Mouse (Mus musculus) layer of hippocampus, postnatal 10 days (tissue): Measurements from ENCODE around the gene Kif16b. TPM values are rescaled to one million over a fixed set of nuclear protein-coding genes. Genes with fewer than 3 reads are reported as not detected.

Source experiments
- DNase-seq, 2 experiments: peaks; one replicate each; pipeline ENCODE4 v3.0.0; 2021; ENCODE audit warnings: low spot score in 2 of 2
- total RNA-seq, 2 experiments: library from RNA; stranded (reverse); gene quantifications; 2 replicates each; pipeline ENCODE4 v1.2.3; 2021

Kif16b gene
- total RNA-seq, 2 experiments from 2014 or later: 7.9 to 8.6 TPM

DNA sequence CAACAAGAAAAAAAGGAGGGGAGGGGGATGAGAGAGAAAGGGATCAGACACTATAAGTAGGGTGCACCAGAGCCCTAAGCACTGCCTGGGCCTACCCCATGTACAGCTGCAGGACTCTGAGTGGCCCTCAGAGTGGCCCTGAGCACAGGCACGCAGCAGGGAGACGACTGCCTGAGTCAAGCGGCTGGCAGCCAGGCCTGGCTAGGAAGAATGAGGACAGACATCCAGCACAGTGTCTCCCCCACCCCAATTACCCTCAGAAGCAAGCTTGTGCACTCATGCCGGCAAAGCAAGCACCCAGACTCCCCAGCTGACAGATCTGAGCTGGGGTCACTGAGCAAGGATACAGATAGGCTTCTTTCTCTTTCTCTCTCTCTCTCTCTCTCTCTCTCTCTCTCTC is 25.4 kb downstream of the Kif16b start:
- no peak for DNase-seq

DNA sequence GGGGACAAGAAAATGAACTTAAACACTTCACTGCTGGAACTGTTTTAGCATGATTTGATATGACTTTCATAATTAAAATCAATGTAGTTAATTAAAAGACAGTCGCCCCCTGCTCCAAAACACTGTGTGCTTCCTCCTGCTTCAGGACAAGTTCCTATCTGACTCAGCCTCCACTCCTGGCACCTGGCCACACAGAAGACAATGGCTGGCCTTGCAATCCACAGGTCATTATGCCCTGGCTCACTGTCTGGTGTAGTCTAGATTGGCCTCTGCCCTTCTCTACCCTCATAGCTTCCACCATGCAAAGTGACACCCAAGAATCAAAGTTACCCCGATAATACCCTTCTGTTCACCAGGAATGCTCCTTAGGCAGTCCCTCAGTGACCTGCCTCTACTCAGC is 26.8 kb downstream of the Kif16b start:
- no peak for DNase-seq

DNA sequence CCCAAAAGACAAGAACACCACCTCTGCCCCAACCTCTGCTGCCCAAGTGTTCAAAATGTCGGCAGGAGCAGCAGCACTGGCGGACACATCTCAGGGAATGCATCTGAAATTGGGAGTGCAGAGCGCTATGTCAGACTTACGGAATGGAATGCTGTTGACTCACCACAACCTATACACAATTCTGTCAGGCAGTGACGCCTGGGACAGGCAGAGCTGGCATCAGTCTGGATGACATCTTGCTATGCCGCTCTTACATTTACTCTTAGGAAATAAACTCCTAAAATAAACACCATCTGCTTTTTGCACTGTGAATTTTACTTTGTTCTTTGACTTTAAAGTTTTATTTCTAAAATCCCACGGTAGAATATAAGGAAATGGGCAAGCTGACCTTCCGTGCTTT is 31.3 kb downstream of the Kif16b start:
- no peak for DNase-seq

DNA sequence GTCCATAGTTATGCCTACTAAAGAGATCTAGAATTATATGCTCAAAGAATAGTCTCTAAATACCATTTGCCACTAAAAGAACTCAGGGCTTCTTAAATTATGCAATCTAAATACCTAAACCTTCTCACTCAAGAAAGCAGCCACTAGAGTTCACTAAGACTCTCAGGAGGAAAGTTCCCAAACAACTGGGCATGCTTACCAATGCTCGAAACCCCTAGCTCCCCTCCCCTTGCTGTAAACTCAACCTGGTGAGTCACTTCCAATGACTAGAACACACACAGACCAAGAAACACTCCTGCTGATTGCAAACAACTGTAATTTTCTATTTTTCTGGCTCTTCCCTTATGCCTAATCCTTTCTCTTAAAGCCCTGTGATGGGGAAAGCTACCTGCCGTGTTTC is 33.9 kb downstream of the Kif16b start:
- no peak for DNase-seq

DNA sequence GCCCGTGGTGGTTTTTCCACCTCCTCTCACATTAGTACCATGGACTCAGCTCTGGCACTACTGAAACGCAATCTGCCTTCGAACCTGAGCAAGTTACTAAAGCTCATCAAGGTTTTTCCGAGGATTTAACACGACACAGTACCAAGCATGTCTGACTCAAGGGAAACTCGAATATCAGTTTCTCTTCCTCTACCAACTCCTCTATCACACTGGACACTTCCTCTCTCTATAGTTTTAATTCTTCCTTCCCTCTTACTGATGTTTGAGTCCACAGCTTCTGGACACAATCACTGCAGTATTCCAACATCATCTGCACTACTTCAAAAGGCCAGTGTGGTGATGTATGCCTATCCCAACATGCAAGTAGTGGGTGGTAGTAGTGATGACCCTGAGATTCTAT is 40.3 kb downstream of the Kif16b start:
- no peak for DNase-seq

DNA sequence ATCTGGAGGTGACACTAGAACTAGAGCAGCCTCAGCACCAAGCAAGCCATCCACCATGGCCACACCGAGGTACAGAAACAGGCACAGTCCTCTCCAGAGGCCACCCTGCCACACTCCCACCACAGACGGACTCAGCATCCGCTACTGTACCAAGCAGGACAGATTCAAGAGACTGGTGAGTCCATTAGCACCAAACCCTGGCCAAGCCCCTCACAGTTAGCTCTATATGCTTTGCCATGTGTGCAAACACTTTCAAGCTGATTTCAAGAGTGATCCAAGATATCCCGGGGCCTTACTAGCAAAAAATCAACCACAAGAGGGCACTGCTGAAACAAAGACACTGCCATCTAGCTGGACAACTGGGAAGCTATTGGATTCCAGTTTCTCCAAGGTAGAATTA is 41.9 kb downstream of the Kif16b start:
- peak; percentile 42 to 62 for DNase-seq

DNA sequence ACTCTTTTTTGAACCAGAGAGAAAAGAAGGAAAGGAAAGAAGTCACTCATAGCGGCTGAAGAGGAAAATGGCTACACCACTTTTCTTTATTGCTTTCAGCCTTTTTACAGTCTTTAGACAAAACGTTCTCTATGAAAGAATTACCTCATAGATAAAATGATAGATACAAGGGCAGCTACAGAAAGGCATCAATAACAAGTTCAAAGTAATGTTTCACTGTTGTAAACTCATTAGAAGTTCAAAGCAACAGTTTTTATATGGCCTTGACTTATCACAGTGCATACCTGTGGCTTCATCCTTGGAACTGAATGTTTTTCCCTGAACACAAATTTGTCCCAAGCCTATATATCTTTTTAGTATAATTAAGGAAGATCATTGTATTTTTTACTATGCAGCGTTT is 62.6 kb downstream of the Kif16b start:
- DNase-seq: no peak

DNA sequence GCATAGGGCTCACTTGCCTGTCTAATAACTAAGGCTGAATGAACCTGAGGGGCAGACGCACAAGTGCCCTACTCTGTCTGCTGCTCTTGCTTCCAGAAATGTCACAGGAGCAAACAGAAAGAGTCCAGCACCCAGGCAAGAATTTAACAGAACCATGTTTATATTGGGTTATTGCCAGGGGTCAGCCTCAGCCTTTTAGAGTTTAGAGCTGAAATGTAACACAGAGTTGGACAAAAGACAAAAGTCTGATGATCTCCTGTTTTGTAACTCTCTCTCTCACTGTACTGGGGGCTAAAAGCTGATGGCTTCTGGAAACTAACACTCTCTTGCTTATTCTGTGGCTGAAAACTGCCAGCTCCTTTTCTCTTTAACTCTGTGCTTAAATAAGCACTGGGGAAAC is 63.2 kb downstream of the Kif16b start:
- no peak for DNase-seq

DNA sequence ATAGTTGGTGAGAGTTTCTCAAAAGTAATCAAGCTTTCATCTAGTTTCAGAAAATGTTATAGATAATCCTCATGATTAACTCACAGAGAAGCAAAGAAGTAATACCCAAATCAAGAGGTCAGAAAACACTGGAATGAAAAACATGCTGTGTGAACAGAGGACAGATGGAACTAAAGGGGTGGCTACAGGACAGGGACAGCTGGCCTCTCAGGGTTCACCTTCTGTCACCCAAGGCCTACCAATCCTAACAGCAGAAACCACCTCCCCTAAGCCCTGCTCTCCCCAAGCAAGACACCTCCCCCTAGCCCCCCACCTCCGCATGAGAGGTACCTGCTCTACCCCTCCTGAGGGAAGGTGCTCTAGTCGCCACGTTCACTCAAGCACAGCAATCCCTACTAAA is 66.6 kb downstream of the Kif16b start:
- no peak for DNase-seq

DNA sequence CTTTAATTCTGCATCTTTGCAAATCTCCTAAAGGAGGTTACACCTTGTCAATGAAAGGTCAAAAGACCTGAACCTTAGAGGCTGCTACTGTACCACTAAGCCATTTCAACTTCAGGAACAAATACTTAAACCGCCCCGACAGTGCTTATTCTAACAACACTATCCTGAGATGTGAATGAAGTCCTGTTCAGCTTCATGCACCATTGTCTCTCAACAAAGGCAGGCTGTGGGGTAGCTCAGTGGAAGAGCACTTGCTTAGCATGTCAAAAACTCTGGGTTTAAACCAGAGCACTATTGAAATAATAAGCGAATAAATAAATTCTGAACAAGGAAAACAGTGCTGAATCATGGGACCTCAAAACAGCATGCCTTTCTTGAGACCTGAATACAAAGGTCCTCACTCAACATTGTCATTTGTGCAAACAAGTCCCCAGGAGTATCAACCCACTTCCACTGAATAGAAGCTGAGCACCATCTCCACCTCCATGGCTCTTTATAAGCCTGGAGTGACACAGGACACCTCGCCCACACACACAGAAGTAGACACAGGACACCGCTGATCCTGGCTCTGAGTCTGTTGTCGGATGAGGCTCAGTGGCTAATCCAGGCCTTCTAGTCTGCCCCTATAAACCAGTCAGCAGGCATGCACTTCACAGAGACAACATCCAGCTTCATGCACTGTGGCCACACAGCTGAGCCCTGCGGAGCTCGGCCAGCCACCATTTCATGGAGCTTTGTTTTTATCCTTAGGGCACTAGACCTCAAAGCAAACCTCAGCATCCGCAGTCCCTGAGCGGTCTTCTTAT is 68.5 kb downstream of the Kif16b start:
- no peak for DNase-seq

DNA sequence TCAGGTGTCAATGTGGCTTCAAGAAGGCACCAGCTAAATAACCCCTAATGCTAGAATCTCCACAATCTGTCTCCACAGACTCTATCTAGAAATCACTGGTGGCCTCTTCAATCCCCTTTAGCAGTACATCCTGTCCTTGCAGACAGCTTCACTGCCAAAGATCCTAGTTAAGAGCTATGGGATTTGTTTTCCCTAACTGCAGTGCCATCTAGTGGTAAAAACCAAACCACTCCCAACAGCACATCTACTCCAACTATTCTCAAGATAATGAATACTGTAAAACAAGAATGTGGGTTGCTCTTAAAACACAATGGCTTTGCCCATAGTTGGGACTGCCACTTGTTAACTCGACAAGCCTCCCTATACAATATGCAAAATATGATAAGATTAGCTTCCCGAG is 88.3 kb downstream of the Kif16b start:
- peak; percentile 15 to 29 for DNase-seq

DNA sequence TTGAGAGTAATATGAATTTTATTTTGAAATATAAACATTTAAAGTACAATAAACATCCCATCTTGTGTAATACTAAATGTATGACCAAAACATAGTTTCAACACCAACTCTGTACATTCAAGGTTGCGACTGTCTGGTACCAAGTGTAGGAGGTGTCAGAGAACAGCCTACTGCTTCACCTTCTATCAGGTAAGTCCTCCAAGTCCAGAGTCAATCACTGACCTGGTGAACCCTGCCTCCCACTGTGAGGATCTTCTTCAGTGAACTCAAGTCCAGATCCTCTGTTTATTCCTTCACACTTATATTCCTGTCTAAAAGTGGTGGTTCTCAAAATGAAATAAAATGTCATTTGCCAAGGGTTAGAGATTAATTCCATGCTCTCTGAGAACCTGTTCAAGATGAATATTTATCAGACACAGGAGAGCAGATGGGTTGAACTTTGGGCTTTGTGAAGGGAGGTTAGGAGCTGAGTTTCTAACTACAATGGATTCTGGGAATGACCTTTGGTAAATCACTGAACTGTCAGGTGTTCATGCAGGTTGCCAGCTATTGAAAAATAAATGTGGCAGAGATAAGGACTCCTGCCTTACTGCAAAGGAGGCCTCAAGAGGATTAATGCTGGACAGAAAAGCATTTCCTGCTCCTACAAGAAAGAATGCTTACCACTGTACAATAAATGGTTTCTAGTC is 97.4 kb downstream of the Kif16b start:
- DNase-seq: no peak

DNA sequence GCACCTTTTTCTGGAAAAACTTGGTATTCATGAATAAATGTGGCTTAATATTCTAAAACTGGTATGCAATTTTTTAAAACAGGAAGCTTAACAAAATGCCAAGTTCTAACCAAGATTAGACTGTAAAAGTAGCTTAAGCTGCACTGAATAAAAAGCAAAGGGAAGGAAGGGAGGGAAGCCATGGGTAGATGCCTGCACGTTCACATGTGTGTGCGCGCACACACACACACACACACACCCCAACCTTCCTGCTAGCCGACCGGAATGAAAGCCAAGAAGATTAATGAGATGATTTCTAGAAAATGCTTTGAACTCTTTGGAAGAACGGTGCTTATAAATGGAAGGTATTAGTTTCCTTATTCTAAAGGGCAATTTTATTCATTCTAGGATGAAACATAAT is 104.0 kb downstream of the Kif16b start:
- DNase-seq: no peak

DNA sequence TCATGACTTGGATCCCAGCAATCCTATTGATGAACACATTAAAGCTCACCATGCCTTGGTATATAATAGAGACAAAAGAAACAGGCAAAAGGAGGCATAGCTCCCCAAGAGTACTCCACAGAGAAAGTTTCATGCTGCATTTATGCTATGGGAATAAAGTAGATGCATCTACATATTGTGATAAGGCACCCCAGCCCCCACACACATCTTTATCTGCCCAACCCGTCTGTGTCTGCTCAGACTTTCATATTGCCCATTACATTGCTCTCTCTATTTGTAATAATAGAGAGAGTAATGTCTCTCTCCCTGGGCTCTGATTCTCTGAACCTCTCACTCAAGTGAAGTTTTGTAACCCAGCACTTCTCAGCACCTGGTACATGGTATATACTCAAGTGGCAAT is 126.0 kb downstream of the Kif16b start:
- DNase-seq: no peak

DNA sequence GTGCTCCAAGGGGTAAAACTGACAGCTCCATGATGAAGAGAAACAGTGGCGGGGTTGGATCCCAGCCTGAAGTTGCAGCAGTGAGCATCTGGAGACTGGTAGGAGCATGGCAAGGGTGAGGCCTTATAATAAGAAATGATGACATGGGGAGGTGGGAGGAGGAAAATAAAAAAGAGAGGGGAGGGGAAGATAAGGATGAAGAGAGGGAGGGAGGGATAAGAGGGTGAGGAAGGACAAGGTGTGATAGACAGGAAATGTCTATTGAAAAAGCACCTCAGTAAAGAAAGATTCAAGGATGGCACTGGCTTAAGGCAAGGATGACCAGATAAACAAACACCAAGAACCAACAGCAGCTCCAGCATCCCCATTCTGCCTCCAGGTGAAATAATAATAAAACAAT is 126.6 kb downstream of the Kif16b start:
- DNase-seq: no peak

DNA sequence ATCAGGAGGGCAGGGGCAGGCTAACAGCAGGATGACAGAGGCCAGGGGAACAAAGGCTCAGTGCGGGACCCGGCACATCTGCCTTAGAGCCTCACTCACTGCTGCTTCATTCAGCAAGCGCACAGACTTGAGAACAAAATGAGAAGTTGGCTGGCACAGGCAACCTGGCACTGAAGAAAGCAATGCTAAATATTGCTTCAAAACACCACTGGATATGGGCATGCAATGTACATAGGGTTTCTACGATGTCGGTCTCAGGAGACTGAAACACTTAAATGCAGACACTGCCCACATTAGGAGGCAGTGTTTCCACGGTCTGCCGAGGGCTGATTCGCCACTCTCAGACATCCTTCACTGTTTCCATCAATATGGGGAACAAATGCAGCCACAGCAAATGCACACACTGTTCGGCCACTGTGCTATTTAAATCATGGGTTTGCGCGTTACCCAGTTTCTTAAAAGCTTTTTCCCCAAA is 131.6 kb downstream of the Kif16b start:
- no peak for DNase-seq

DNA sequence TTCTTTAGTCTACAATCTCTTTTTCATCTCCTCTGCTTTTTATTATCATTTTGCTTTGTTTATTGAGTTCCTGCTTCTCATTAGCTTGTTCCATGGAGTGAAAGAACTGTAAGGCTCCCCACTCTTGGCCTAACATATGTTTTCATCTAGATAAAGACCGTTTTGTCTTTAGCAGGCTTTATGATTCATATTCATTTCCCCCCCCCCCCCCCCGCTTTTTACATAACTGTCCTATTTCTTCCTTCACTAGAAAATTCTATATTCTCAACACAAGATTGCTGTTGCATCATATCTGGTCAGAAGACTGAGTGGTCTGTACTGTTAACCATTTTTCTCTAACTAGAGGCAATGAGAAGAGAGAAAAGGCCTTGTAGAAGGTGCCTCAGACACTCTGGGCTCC is 137.1 kb downstream of the Kif16b start:
- no peak for DNase-seq

DNA sequence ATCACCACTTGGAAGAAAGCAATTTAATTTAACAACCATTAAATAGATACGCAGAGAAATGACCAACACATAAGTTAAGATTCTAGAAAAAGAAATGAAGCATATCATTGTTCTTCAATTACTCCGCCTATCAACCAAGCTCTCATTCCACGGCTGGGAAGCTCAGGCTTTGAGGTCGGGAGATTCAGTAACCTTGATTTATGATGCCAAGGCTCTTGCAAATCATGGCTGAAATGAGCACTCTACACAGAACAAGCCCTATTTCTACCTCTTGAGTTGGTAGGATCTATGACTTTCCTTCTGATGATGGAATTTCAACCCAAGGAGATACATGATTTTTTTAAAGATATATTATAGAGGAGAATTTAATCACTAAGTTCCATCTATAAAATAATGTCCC is 140.5 kb downstream of the Kif16b start:
- no peak for DNase-seq

DNA sequence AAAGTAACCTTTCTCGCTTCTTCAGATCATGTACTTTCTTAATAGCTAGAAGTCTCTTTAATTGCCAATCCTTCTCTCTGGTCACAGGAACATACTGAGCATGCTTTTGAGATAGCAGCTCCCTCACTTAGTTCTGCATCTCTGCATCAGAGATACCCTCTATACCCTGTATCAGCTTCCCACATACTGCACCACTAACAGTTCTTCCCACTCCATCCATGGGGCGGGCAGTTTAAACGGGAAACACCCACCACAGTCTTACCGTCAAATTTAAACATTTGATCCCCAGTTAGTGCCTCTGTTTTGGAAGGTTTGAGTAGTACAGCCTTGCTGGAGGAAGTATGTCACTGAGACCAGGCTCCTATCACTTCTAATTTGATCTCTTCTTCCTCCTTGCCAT is 142.1 kb downstream of the Kif16b start:
- no peak for DNase-seq

DNA sequence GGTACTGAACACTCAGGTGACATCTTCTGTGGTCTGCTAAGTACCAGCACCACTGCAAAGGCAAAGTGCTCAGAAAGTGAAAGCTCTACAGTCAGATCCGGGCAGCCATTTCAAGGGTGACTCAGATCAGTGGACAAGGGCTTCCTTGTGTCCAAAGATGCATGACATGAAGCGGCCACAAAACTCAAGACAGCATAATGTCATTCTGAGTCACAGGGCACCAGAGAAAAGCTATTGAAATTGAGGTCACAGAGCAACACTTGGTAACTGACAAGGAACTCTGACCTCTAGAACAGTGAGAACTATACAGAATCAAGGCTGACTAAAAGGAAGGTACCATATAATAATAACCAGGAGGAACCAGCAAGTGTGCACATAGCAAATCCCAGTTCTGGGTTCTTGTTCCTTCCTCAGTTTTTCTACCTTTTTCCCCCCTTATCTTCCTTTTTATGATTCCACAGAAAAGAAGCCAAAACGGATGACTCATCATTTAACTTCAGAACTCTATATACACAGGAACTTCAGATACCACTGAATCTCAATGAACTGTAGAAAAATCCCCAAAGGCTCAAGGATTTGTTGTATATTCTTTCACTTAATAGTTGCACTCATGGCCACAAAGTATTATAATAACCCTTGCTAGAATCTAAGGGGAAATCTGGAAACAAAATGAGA is 143.1 kb downstream of the Kif16b start:
- no peak for DNase-seq

DNA sequence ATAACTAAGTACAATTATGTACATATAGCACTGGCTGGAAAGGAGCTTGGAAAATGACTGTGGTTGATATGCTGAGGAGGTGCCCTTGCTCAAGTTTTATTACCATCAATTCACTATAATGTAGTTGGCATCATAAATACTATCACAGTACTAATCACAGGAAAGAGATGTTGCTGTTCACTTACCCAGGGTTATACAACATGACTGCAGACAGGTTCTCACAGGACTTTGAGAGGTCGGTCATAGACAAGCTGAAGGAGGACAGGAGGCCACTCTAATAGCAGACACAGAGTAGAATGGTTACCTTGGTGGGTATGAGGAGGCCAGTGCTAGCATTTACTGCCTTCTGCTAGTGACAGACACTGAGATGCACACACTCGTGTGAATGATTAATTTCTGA is 162.0 kb downstream of the Kif16b start:
- no peak for DNase-seq

DNA sequence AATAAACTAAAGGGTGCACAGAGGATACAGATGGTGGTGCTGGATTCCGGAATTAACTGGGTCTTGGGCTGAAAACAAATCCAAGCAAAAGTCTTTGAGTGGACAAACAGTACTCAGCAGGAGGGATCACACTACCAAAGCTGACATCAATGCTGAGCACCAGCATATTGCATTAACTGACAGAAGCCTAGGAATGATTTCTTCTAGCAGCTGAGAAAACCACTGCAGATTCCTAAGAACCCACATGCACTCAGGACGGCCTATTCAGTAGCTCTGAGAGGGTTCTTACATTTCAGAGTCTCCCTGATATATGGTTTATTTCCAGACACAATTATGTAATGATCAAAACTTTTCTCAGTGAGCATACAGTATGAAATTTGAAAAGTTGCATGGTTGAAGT is 162.8 kb downstream of the Kif16b start:
- no peak for DNase-seq
